Mouse (Mus musculus) CH12.LX (cell line): ENCODE data around the gene Olfr643.

ENCODE experiments used
- CHD1 ChIP-seq: IDR thresholded peaks from 2 replicates; pipeline ENCODE4 v1.6.1; 2012; ENCODE audit warnings: low read depth, low read length, improper control_type of control experiment, inconsistent platforms
- CTCF ChIP-seq, 2 experiments: IDR thresholded peaks in 1 of 2; conservative IDR thresholded peaks in 1 of 2; 2 replicates each; pipeline ENCODE4 v1.5.1; 2011 to 2012; ENCODE audit warnings: low read depth in 2 of 2, low read length in 2 of 2, improper control_type of control experiment in 1 of 2, inconsistent platforms in 1 of 2, mild to moderate bottlenecking in 1 of 2, moderate library complexity in 1 of 2
- E2F4 ChIP-seq: IDR thresholded peaks from 2 replicates; pipeline ENCODE4 v1.6.1; 2011; ENCODE audit warnings: low read depth, low read length, improper control_type of control experiment; ENCODE audit not compliant: insufficient replicate concordance
- HCFC1 ChIP-seq: IDR thresholded peaks from 2 replicates; pipeline ENCODE4 v1.6.1; 2012; ENCODE audit warnings: low read depth, mild to moderate bottlenecking, inconsistent platforms, low read length, improper control_type of control experiment
- MAFK ChIP-seq: IDR thresholded peaks from 2 replicates; pipeline ENCODE4 v1.6.1; 2011; ENCODE audit warnings: low read length, improper control_type of control experiment; ENCODE audit not compliant: insufficient replicate concordance
- MYC ChIP-seq: IDR thresholded peaks from 2 replicates; pipeline ENCODE4 v1.6.1; 2011; ENCODE audit warnings: low read depth, mild to moderate bottlenecking, improper control_type of control experiment, low read length
- NRF1 ChIP-seq: IDR thresholded peaks from 2 replicates; pipeline ENCODE4 v1.6.1; 2014; ENCODE audit warnings: low read depth, mild to moderate bottlenecking, inconsistent platforms, low read length, improper control_type of control experiment, moderate library complexity
- POLR2A ChIP-seq: IDR thresholded peaks from 2 replicates; pipeline ENCODE4 v1.6.1; 2011; ENCODE audit warnings: low read depth, mild to moderate bottlenecking, improper control_type of control experiment, low read length
- RCOR1 ChIP-seq: conservative IDR thresholded peaks from 2 replicates; pipeline ENCODE4 v1.6.1; 2012; ENCODE audit warnings: low read depth, mild to moderate bottlenecking, inconsistent platforms, low read length, improper control_type of control experiment
- SIN3A ChIP-seq: IDR thresholded peaks from 2 replicates; pipeline ENCODE4 v1.6.1; 2012; ENCODE audit warnings: low read length, improper control_type of control experiment, inconsistent platforms
- ZKSCAN1 ChIP-seq: IDR thresholded peaks from 2 replicates; pipeline ENCODE4 v1.6.1; 2012; ENCODE audit warnings: low read depth, inconsistent platforms, low read length, improper control_type of control experiment, borderline replicate concordance
- ZNF384 ChIP-seq: IDR thresholded peaks from 2 replicates; pipeline ENCODE4 v1.6.1; 2012; ENCODE audit warnings: low read depth, low read length, improper control_type of control experiment, inconsistent platforms

DNA sequence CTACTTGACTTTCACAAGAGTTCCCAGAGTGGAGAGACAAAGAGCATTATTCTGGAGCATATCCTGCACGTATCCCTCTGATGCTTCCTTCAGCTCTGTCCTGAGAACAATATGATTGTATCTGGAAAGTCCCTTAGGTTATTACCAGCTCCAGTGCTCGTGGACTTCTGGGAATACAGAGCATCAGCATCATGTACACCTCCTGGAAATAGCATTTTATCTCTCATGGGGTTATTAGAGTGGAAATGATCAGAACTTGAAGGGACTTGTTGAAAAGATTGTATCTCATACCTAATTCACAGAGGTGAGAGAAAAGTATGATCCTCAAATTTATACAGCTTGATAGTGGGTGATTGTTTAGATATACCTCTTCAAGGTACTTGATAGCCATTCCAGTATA, 75.9 kb downstream of the Olfr643 start, which contains the start of gene 4930516K23Rik:
- TF ChIP-seq CTCF (conservative IDR thresholded peaks at IDR 0.05 in 1 of 2, IDR thresholded peaks at IDR 0.05 in 1 of 2; ENCODE audit: low read depth in 2 of 2, low read length in 2 of 2): no peak
- no peak for TF ChIP-seq NRF1
- TF ChIP-seq ZKSCAN1: no peak
- TF ChIP-seq ZNF384: no peak
- TF ChIP-seq CHD1: no peak
- no peak for TF ChIP-seq MYC
- TF ChIP-seq E2F4: no peak
- no peak for TF ChIP-seq HCFC1
- TF ChIP-seq MAFK: no peak
- no peak for TF ChIP-seq RCOR1
- TF ChIP-seq POLR2A: no peak
- TF ChIP-seq SIN3A: no peak
